ENCODE assay signal across 18 mouse cellular contexts in the genomic region with DNA sequence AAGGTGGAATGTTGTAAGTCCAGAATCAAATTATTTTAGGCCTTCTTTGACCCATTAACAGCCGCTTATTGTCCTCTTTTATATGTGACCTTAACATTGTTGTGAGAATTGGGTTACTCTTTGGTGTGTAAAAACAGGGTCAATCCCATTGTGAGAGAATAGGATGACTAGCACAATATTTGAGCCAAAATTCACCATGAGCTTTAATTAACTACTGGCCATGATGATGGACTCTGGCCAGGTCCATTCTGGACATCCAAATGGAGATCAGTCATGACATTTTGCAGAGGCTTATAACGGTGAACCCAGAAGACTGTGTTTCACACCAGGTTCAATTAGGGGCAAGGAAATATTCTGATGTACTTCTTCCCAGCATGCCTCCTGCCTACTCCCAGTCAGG.
"Had no signal": no experiment of that assay in that cellular context is flagged by ENCODE, and none has a peak within 500 bp of the region (broad histone marks: within the 10 kb centered on the region; RNA-seq: fewer than 3 reads in every experiment).

No protein-coding gene starts in this region.

- H3K36me3 ChIP-seq: limb, embryonic 12.5 days; limb, embryonic 15.5 days; midbrain, embryonic 12.5 days; stomach, embryonic 15.5 days had no signal

- H3K9me3 ChIP-seq: limb, embryonic 12.5 days; limb, embryonic 15.5 days; midbrain, embryonic 12.5 days; stomach, embryonic 15.5 days had no signal

- DNase-seq: kidney, postnatal 14 days; kidney, postnatal 4 days; left cerebral cortex, postnatal 4 days; liver, postnatal 0 days; lung, embryonic 14.5 days; right cerebral cortex, postnatal 25 days; spleen, adult 18-20 months; thymus, postnatal 25 days had no signal

- H3K4me3 ChIP-seq: limb, embryonic 12.5 days; limb, embryonic 15.5 days; midbrain, embryonic 12.5 days; myocyte; stomach, embryonic 15.5 days had no signal

- H3K4me2 ChIP-seq: limb, embryonic 12.5 days; limb, embryonic 15.5 days; liver, embryonic 11.5 days; lung, embryonic 14.5 days; midbrain, embryonic 12.5 days; stomach, embryonic 15.5 days had no signal

- H3K27ac ChIP-seq: limb, embryonic 12.5 days; limb, embryonic 15.5 days; liver, embryonic 14.5 days; macrophage; midbrain, embryonic 12.5 days; stomach, embryonic 15.5 days had no signal

- H3K9ac ChIP-seq: limb, embryonic 12.5 days; limb, embryonic 15.5 days; liver, embryonic 14.5 days; liver, postnatal 0 days; lung, embryonic 14.5 days; midbrain, embryonic 12.5 days; stomach, embryonic 15.5 days had no signal

- ATAC-seq: liver, postnatal 0 days; lung, postnatal 0 days; midbrain, embryonic 16.5 days had no signal

- H3K4me1 ChIP-seq: limb, embryonic 12.5 days; limb, embryonic 15.5 days; midbrain, embryonic 12.5 days; stomach, embryonic 15.5 days had no signal

- H3K27me3 ChIP-seq: limb, embryonic 12.5 days; limb, embryonic 15.5 days; midbrain, embryonic 12.5 days; stomach, embryonic 15.5 days had no signal
